Mouse (Mus musculus) frontal cortex, postnatal 10 days (tissue): ENCODE results near the gene Olfr878.

Source experiments
- DNase-seq, 2 experiments: peaks; one replicate each; pipeline ENCODE4 v3.0.0; 2022; ENCODE audit warnings: low spot score in 2 of 2, mixed read lengths in 1 of 2

The Olfr878 gene

GRCm38 (mm10) chr9:37917540-37917939 lies at the start of gene Olfr878:
Olfr878 (plus strand) TSS chr9:37917840.
- DNase-seq, result no peak

- no peak for DNase-seq
Observed at GRCm38 (mm10) chr9:37870246-37870645, 47.4 kb upstream of the Olfr878 start.

DNA sequence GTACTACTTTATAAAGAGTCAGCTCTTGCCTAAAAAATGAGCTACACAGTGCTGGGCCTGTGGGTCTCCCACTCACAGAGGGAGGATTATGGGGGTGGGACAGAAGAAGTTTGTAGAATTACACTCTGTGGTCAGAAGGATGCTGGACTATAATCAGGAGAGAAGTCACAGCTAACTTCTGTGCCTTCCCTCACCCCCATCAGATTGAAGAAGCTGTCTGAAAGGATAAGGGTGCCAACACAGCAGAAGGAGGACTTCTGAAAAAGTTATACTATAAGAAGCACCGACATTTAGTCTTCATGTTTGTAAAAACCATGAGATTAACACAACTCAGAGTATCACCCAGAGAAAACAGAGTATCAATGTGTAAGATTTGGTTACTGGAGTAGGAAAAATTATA lies 46.5 kb upstream of the Olfr878 start:
- DNase-seq, result no peak

- DNase-seq, result no peak
Observed at GRCm38 (mm10) chr9:37871536-37871935, 46.1 kb upstream of the Olfr878 start.

DNA sequence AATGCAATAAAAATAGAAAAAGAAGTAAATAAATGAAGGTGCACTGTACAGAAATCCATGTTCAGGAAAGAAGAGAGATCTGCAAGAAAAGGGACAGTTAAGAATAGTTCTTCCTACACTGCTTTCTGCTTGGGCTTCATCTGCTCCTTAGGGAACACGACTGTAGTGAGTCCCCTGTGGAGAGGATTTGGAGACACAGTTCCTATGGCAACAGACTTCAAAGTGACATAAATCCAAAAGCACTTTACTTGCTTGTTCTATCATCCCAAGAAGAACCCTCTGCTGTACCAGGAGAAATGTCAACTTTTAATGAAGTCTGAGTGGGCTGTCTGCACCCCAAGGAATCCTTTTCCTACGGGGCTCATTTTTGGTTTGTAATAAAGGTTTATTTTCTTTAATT lies 26.7 kb upstream of the Olfr878 start:
- DNase-seq, result peak in 1 of 2 experiments; percentile 17

- no peak for DNase-seq
Observed at GRCm38 (mm10) chr9:37896661-37897060, 21.0 kb upstream of the Olfr878 start, which contains the start of gene Olfr145. Olfr145 (plus strand) TSS chr9:37896724.

- no peak for DNase-seq
Observed at GRCm38 (mm10) chr9:37905555-37905954, 12.1 kb upstream of the Olfr878 start.

- no peak for DNase-seq
Observed at GRCm38 (mm10) chr9:37918018-37918417, 378 bp downstream of the Olfr878 start.

- DNase-seq, result no peak
Observed at GRCm38 (mm10) chr9:37924194-37924593, 6.6 kb downstream of the Olfr878 start.

- DNase-seq, result no peak
Observed at GRCm38 (mm10) chr9:37925445-37925844, 7.8 kb downstream of the Olfr878 start.

GRCm38 (mm10) chr9:37926019-37927013 lies 8.7 kb downstream of the Olfr878 start:
- DNase-seq, result no peak

- DNase-seq, result peak; percentile 46 to 69
Observed at GRCm38 (mm10) chr9:37932519-37932918, 14.9 kb downstream of the Olfr878 start.

- DNase-seq, result no peak
Observed at GRCm38 (mm10) chr9:37934146-37934545, 16.5 kb downstream of the Olfr878 start.

DNA sequence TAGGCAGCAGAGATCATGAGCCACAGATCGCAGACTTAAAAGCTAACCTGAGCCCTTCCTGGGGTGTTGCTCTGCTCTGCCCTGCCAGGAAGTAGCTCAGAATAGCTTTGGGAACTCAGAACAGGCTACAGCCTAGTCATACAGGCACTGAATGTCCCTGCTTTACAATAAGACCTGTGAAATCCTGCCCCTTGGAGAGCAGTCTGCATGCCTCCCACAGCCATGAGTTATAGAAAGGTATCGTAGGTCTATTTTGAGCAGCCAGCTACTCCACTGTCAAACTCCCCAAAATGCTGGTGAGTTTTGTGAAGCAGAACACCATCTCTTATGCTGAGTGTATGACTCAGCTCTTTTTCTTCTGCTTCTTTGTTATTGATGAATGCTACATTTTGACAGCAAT lies 23.5 kb downstream of the Olfr878 start:
- DNase-seq, result no peak
